Mouse (Mus musculus) megakaryocyte, embryonic 14.5 days (primary cell): ENCODE results near the gene Cd247. TPM values are rescaled to one million over a fixed set of nuclear protein-coding genes. Genes with fewer than 3 reads are reported as not detected.

ENCODE experiments used
- H3K27me3 ChIP-seq: replicated peaks from 2 replicates; pipeline ENCODE3; 2012; ENCODE audit warnings: inconsistent platforms
- H3K36me3 ChIP-seq: replicated peaks from 2 replicates; pipeline ENCODE3; 2012; ENCODE audit warnings: low read length, inconsistent platforms, mixed read lengths
- H3K4me1 ChIP-seq: 2 replicates; pipeline ENCODE4 v1.6.1; 2012; ENCODE audit warnings: inconsistent platforms
- H3K4me3 ChIP-seq: replicated peaks from 2 replicates; pipeline ENCODE3; 2012; ENCODE audit warnings: moderate library complexity, mild to moderate bottlenecking, inconsistent platforms
- H3K9me3 ChIP-seq: 2 replicates; pipeline ENCODE4 v1.6.1; 2012; ENCODE audit warnings: inconsistent platforms
- FLI1 ChIP-seq: IDR thresholded peaks from 2 replicates; pipeline ENCODE4 v1.6.1; 2012; ENCODE audit warnings: low read length, inconsistent platforms, mixed read lengths
- GATA1 ChIP-seq: IDR thresholded peaks from 3 replicates; pipeline ENCODE4 v1.6.1; 2012; ENCODE audit warnings: mixed read lengths, low read length, inconsistent platforms, borderline replicate concordance
- polyA plus RNA-seq: library from polyadenylated mRNA; stranded (reverse); fragments of >175 nt; gene quantifications from 2 replicates; pipeline ENCODE4 v1.2.3, GENCODE M21; 2012; ENCODE audit warnings: low replicate concordance; ENCODE audit not compliant: insufficient read depth

The Cd247 gene
- polyA plus RNA-seq, 1 experiment = not detected

DNA sequence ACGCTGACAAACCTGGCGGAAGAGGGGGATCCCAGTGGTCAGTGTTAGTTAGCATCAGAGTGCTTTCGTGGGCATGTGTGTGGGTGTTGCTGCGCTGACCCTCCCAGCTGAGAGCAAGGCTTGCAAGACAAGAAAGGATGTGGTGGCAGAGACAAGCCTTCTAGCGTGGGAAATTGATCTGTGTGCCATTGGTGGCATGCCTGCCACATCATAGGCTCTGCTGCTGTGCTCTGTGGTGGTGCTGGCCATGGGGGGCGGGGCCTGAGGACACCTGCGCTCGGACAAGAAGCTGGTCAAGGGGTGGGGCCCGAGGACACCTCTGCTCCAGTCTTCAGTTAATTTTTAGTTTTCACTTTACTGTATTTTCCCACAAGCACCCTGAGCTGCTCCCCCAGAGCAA lies 27.9 kb downstream of the Cd247 start:
- no peaks in the 10 kb centered on the region for H3K9me3 ChIP-seq
- H3K27me3 ChIP-seq = peaks cover 74% of the 10 kb centered on the region
- H3K36me3 ChIP-seq = no peaks in the 10 kb centered on the region
- TF ChIP-seq FLI1 = no peak
- no peak for TF ChIP-seq GATA1
- H3K4me3 ChIP-seq = no peak overlapping the region
- peaks cover 42% of the 10 kb centered on the region for H3K4me1 ChIP-seq

DNA sequence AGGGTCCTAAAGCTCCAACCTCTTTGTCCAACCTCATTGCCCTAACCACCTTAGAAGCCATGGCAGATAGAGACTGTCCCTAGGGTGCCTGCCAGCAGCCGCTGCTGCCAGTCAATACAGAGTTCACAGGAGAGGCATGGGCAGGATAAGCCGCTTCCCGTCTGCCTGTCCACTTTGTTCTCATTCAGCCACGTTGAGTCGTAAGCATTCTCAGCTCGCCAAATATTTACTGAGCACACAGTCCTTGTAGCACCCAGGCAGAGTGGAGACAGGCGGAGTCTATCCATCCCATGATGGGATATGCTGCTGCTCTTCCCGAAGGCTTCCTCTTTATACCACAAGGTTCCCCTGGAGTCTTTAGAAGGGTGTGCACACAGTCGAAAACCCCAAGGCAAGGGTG lies 28.8 kb downstream of the Cd247 start:
- H3K36me3 ChIP-seq = no peaks in the 10 kb centered on the region
- TF ChIP-seq FLI1 (no peak), GATA1 (no peak)
- H3K4me3 ChIP-seq = no peak overlapping the region
- peaks cover 33% of the 10 kb centered on the region for H3K4me1 ChIP-seq
- peaks cover 75% of the 10 kb centered on the region for H3K27me3 ChIP-seq
- H3K9me3 ChIP-seq = no peaks in the 10 kb centered on the region

DNA sequence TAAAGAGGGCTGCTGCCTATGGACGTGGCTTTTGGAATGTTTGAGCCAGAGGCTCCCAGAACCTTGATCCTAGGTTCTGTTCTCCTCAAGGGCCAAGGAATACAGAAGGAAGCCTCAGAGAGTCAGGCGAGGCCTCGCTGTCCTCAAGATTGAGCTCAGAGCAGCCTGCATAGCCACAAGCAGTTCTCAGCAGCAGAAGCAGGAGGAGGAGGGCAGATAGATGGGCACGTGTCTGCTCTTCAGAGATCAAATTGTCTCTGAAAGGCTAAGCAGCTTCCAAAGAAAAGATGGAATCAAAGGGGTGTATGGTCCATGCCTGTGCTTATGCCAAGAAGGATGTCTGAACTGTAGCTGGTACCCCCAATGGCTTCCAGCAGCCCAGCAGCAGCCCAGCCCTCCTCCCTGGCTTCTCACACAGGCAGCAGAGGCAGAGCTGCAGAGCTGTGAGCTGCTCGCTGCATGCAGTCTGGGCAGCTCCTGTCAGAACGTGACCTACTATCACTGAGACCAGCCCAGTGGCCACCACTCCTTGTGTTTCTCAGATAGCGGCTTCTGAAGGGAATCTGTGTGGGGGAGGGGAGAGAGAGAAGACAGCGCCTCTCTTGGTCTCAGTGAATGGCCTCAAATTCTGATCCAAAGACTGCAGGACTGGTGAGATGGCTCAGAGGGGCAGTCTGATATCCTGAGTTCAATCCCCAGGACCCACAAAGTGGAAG lies 29.8 kb downstream of the Cd247 start:
- Histone ChIP-seq H3K4me1 (peaks cover 31% of the 10 kb centered on the region), H3K9me3 (no peaks in the 10 kb centered on the region)
- no peak for TF ChIP-seq GATA1
- TF ChIP-seq FLI1 = no peak

DNA sequence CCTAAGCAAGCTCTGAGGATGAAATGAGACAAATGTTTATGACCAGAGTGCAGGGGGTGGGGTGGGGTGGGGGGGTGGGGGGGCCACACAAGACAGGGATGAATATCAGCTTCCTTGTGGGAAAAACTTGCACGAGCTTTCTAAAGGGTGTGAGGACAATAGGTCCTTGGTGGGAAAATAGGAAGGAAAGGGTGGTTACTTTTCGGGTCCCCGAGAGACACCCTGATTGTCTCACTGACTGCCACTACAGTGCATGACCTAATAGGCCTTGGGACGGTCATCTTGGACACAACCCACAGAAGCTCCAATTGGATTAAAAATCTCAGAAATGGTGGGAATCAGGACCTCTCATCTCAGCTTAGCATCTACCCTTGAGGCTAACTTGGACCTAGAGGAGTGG lies 30.7 kb downstream of the Cd247 start:
- Histone ChIP-seq H3K4me1 (peaks cover 33% of the 10 kb centered on the region), H3K4me3 (no peak overlapping the region), H3K27me3 (peaks cover 65% of the 10 kb centered on the region), H3K36me3 (no peaks in the 10 kb centered on the region), H3K9me3 (no peaks in the 10 kb centered on the region)
- TF ChIP-seq GATA1 = no peak
- no peak for TF ChIP-seq FLI1

More for the DNA sequence above, 29.8 kb downstream of the Cd247 start:
- Histone ChIP-seq H3K36me3 (no peaks in the 10 kb centered on the region), H3K27me3 (peaks cover 70% of the 10 kb centered on the region), H3K4me3 (peak overlapping the region; percentile 62)

DNA sequence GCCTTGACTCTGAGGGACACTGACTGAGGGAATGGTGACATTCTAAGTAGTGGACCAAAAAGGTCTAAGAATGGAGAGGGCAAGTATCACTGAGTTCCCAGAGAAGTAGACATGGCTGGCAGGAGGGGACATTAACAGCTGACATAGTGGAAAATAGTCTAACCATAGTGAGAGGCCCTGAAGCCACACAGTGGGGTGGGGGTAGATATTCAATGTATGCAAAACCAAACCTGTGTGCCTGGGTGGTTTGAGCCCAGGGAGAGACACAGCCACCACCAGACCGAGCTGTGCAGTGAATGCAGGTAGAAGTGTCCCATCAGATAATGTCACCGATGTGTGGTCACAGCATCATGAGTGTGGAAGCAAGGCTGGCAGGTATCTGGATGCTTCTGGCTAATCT lies 33.5 kb downstream of the Cd247 start:
- no peaks in the 10 kb centered on the region for H3K36me3 ChIP-seq
- peaks cover 44% of the 10 kb centered on the region for H3K27me3 ChIP-seq
- no peak for TF ChIP-seq FLI1
- peaks cover 27% of the 10 kb centered on the region for H3K4me1 ChIP-seq
- H3K9me3 ChIP-seq = no peaks in the 10 kb centered on the region
- no peak overlapping the region for H3K4me3 ChIP-seq

DNA sequence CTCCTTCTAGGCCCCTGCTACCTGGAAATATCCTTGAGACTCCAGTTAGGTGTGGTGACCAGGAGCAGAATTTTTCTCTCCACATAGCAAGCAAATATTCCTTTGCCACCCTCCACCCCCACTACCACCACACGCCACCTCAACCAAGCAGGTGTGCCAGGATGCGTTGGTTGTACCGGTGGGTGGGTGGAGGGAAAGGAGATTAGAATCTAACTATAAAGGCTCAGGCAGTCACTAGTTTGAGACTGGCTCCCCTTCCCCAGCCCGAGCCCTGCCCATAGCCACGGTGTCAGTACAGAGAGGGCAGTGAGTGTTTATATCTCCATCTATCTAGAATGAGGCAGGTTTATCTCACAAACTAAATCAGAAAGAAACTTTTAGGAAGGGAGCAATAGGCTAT lies 39.7 kb downstream of the Cd247 start:
- Histone ChIP-seq H3K9me3 (no peaks in the 10 kb centered on the region), H3K27me3 (peaks cover 12% of the 10 kb centered on the region), H3K4me3 (no peak overlapping the region), H3K4me1 (peaks cover 14% of the 10 kb centered on the region), H3K36me3 (no peaks in the 10 kb centered on the region)
- TF ChIP-seq GATA1 (no peak), FLI1 (no peak)

DNA sequence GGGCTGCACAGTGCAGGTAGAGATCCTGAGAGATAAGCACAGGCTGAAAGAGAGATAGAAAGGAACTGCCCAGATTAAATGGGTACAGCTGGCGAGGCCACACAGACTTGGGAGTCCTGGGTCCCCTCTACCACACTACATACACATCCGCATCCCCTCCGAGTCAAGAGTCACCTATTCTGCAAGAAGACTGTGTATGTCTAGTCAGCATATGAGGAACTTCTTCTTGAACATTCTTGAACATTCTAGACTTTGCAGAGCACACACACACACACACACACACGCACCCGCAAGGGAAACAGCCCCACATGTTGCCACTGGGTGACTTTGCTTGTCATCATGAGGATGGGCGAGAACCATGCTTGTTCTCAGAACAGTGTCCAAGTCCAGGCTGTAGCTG lies 40.1 kb downstream of the Cd247 start:
- Histone ChIP-seq H3K36me3 (no peaks in the 10 kb centered on the region), H3K4me1 (peaks cover 14% of the 10 kb centered on the region), H3K27me3 (peaks cover 13% of the 10 kb centered on the region), H3K9me3 (no peaks in the 10 kb centered on the region), H3K4me3 (no peak overlapping the region)
- TF ChIP-seq GATA1 (no peak), FLI1 (no peak)

DNA sequence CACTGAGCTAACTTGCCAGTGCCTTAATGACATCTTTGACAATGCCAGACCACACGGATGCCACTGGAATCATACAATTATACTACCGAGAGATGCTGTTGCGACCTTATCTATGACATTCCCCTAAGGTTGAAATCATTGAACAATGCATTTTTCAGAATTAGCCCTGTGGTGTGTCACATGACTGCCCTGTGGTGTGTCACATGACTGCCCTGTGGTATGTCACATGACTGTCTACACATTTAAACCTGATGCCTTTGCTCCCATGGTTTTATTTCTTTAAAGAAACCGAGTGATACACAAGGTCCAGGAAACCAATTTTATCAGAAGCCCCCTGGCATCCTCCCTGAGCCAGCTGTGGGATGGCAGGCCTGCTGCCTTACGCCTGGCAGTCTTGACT lies 41.4 kb downstream of the Cd247 start:
- Histone ChIP-seq H3K9me3 (no peaks in the 10 kb centered on the region), H3K27me3 (peaks cover 11% of the 10 kb centered on the region), H3K4me3 (no peak overlapping the region), H3K4me1 (peaks cover 12% of the 10 kb centered on the region), H3K36me3 (no peaks in the 10 kb centered on the region)
- TF ChIP-seq FLI1 = no peak
- TF ChIP-seq GATA1 = no peak

DNA sequence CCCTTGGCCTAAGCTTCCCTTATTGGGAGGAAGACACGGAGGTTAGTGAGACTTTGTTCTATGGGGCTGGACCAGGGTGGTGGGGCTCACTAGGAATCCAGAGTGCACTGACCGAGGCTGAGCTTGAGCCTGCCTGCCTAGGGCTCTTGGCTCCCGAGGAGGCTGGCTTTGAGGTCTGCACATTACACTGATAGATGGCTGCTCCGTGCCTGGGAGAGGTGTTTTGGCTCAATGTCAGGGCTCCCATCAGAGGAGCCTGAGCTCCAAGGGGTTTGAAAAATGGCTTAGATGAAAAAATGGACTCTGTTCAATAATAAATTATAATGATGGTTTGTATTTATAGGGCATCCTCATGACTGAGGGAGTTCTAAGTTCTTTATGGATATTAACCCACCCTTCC lies 44.8 kb downstream of the Cd247 start:
- no peak for TF ChIP-seq FLI1
- no peaks in the 10 kb centered on the region for H3K36me3 ChIP-seq
- no peaks in the 10 kb centered on the region for H3K9me3 ChIP-seq
- H3K27me3 ChIP-seq = peaks cover 23% of the 10 kb centered on the region
- H3K4me1 ChIP-seq = peaks cover 8% of the 10 kb centered on the region
- no peak overlapping the region for H3K4me3 ChIP-seq

DNA sequence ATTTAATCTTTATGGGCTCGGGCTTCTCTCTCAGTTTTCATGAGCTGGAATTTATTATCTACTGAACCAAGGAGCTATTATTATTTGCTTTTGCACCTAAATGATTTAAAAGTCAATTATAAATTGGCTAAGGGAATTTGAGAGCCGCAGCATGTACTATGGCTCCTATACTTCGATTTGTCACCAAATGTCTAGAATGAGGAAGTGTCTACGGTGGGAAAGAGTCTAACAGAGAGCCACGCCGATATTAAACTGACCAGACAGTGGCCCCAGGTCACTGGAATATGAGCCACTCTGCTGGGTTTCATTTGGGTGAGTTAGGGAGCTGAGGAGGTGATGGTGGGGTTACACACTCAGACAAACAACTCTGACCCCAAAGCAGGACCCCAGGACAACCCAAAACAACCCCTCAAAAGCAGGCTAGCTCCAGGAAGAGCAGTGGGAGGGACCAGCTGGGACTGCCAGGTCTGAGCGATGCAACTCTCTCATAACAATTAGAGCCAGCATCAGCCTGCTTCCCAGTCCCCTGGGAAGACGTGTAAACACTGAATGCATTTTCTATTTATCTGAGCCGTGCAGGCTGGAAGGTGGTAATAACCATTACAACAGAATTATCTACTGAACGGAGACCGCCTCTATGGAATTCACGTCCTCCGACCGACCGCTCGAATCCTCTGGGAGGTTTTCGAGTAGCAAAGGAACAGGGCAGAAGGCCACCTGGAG lies 45.6 kb downstream of the Cd247 start:
- TF ChIP-seq FLI1 (no peak), GATA1 (no peak)
- Histone ChIP-seq H3K4me3 (no peak overlapping the region), H3K36me3 (no peaks in the 10 kb centered on the region), H3K27me3 (peaks cover 25% of the 10 kb centered on the region), H3K9me3 (no peaks in the 10 kb centered on the region), H3K4me1 (peaks cover 8% of the 10 kb centered on the region)
